Mouse (Mus musculus) midbrain, embryonic 14.5 days (tissue): ENCODE data around the gene Zdhhc19. TPM values are rescaled to one million over a fixed set of nuclear protein-coding genes. Genes with fewer than 3 reads are reported as not detected.

Experiments used
- polyA plus RNA-seq: library from polyadenylated mRNA; unstranded; fragments of >200 nt; fragmentation: Nextera tagmentation; extraction: Ambion mirVana; gene quantifications from 2 replicates; pipeline ENCODE4 v1.2.1, GENCODE M21; 2014

Zdhhc19 gene
- polyA plus RNA-seq, 1 experiment from 2014 or later = not detected

Other genes with a start within 250 kb of the Zdhhc19 start
- 15.0 and 15.6 TPM in 2 replicates for gene Fbxo45, start 249.1 kb upstream of the Zdhhc19 start, polyA plus RNA-seq
- gene Wdr53, start 249.0 kb upstream of the Zdhhc19 start, polyA plus RNA-seq = 12.8 and 15.6 TPM in 2 replicates
- gene Smco1, start 224.8 kb upstream of the Zdhhc19 start, polyA plus RNA-seq = not detected in 2 replicates
- 22.0 and 25.7 TPM in 2 replicates for gene Rnf168, start 218.8 kb upstream of the Zdhhc19 start, polyA plus RNA-seq
- gene Ubxn7, start 164.0 kb upstream of the Zdhhc19 start, polyA plus RNA-seq = 29.1 and 30.0 TPM in 2 replicates
- not detected in 2 replicates for gene Tm4sf19, start 95.8 kb upstream of the Zdhhc19 start, polyA plus RNA-seq
- gene Tctex1d2, start 76.6 kb upstream of the Zdhhc19 start, polyA plus RNA-seq = 34.1 and 40.1 TPM in 2 replicates
- gene Pcyt1a, start 65.3 kb upstream of the Zdhhc19 start, polyA plus RNA-seq = 34.9 and 57.0 TPM in 2 replicates
- 0.16 TPM in 1 of 2 replicates, not detected in the other for gene Slc51a, start 8.4 kb upstream of the Zdhhc19 start, polyA plus RNA-seq
- gene Tfrc, start 112.7 kb downstream of the Zdhhc19 start, polyA plus RNA-seq = 31.8 and 69.8 TPM in 2 replicates
- gene Tnk2, start 147.6 kb downstream of the Zdhhc19 start, polyA plus RNA-seq = 15.5 and 17.6 TPM in 2 replicates
- gene Muc4, start 239.6 kb downstream of the Zdhhc19 start, polyA plus RNA-seq = 0.16 TPM in 1 of 2 replicates, not detected in the other